Mouse (Mus musculus): ENCODE measurements around the gene Pax7.
A peak's percentile ranks its signal among the peaks of the same experiment; 100 is the strongest.

Pax7 gene

DNA sequence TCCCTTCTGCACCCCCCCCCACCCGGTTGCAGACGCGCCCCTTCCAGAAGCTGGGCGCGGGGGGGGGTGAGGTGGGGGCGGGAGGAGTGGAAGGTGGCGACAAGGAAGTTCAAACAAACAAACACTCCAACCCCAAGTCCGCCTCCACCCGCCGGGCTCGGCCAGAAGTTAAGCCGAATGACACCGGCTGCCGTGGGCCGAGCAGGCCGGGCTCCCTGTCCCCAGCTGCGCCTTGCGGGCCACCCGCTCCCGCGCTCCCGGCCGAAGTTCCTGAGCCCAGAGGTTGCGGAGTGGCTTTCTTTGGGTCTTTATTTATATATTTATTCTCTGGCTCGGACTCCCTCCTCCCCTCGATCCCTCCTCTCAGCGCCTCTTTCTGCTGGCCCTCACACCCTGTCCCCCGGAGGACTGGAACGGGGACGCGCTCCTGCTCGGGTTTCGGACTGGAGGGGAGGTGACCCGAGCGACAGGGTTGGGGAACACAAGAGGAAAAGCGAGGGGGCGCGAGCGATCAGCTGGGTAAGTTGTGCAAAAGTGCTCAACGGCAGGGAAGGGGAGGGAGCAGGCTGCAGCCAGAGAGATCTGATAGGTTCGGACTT lies at the start of gene Pax7:
Gene Pax7, minus strand, starts transcription at position 493 of the 599 bp plus-strand sequence.
- DNase-seq (ENCODE audit: low spot score in 2 of 2), result no peak

DNA sequence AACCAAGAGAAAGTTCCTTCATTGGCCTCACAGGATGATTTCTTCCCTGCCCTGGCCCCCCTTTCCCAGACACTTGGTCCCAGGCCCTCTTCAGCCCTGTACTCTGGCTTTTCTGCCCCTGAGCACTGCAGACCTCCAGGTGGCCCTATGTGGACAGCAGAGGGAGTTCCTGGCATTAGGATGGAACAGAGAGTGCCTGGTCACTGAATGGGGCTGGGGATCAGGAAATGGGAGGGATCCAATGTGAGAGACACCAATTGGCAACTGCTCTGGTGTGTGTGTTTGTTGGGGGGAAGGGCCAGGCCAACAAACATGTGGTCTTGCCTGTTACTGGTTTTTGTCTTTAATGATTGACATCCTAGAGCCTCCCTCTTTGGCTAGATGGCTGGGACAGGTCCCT lies 48.5 kb upstream of the Pax7 start:
- DNase-seq (ENCODE audit: low spot score in 2 of 2), result no peak

DNA sequence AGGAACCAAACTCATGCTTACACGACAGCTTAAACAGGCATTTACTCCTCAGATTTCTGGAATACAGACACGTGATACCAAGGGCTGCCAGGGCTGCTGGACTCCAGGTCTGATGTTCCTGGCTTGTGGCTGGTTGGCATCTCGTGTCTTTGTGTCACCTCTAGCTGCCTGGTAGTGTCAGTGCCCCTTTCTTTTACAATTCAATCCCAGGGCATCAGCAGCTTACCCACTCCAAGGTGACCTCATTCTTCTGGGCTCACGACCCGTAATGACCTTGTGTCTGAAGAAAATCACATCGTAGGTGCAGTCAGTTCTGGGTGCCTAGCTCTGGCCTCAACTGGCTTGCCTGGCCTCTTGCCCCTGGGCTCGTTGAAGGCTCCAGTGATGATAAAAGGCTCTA lies 46.0 kb upstream of the Pax7 start:
- no peak for DNase-seq (ENCODE audit: low spot score in 2 of 2)

DNA sequence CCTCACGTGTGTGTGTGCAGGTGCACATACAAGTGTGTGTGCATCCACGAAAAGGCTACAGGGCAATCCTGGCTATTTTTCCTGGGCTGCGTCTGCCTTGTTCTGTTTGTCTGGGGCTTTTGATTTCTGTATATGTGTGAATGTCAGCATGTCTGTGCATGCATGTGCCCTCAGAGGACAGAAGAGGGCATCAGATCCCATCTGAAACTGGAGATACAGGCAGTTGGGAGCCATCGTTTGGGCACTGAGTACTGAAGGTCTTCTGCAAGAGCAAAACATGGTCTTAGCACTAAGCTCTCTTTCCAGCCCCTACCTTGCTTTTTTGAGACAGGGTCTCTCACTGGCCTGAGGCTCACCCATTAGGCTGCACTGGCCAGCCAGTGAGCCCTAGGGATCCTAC lies 45.1 kb upstream of the Pax7 start:
- DNase-seq (ENCODE audit: low spot score in 2 of 2), result no peak

DNA sequence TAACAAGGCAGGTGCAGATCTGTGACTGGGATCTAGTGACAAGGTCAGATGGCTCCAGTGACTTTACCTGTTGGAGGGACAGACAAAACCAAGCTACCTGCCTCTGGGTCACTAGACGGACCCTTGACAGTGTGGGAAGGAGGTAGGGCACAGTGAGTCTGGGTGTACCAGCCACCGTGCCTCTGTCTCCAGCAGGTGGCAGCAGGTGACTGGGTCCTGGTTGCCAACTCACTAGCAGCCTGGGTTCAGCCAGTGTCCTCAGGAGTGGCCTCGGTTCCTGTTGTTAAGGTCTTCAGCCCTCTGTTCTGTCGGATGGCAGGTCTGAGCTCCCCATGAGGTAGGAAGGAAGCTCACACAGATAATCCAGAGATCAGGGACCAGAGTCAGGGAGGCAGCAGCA lies 43.9 kb upstream of the Pax7 start:
- DNase-seq (ENCODE audit: low spot score in 2 of 2), result peak; percentile 64 to 69

DNA sequence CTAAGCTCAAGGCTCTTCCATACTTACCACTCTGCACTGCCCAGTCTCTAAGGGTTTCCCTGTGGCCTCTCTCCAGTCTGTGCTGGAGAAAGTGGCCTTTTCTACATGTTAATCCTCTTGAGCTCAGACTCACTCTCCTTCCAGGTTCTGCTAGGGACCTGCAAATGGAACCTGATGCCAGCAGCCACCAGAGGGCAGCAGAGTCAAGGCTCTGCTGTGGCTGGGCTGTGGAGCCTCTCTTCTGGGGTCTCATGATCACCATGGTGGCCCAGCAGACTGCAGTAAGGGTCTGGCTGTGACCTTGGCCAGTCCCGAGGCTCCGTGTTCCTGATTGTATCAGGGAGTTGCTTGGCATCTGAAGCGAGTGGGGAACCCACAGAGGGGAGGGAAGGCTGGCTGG lies 39.3 kb upstream of the Pax7 start:
- peak; percentile 39 to 40 for DNase-seq (ENCODE audit: low spot score in 2 of 2)

DNA sequence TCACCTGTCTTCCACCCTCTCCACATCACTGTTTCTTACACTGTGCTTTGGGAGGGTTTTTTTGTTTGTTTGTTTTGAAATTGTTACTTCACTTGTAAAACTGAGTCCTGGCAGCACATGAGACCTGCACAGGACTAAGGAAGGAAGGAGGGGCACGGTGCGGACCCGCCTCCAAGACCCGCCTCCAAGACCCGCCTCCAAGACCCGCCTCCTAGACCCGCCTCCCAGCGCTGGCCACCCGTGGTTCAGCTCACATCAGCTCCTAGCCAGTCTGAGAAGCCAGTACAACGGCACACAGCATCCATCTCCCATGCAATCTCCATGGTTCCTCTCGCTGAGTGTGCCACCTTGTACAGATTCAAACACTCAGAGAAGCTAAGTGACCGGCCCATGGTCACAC lies 38.4 kb upstream of the Pax7 start:
- no peak for DNase-seq (ENCODE audit: low spot score in 2 of 2)

DNA sequence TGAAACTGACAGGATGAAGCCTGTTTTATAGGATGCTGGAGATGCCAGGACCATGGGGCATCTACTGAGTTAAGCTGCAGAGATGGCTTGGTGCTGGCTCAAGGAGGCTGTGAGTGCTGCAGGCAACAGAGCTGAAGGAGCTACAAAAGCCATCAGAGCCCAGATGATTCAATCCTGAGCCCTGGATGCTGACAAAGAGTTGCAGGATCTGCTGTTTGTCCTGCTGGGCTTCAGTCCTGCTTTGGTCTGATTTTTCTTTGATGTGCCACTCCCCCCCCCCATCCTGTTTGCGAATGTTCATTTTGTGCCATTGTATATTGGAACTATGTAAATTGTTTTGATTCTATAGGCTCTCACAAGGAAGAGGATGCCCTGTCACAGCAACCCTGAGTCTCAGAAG lies 29.9 kb upstream of the Pax7 start:
- no peak for DNase-seq (ENCODE audit: low spot score in 2 of 2)

DNA sequence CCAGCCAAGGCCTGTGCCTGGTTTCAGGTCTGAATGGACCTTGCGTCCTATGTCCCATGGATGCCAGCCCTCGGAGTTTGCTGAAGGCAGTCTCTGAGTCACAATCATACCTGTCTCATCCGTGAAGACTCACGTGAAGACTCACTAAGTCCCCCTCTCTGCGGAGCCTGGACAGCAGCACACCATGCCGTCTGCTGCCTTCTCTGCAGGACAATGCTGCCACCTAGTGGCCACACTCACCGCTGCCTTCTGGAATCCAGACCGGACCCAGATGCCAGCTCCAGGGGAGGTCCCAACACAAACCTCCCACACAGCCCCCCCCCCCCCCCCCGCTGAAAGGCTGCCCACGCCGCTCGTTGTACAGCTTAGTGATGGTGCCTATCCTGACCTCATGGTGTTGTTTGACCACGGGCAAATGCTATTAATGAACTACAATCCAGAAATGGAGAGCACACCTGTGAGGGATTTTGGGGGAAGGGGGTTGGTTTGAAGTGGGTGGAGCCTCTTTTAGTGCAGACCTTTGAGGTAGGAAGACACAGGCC lies 25.4 kb upstream of the Pax7 start:
- DNase-seq (ENCODE audit: low spot score in 2 of 2), result peak; percentile 74 to 89

DNA sequence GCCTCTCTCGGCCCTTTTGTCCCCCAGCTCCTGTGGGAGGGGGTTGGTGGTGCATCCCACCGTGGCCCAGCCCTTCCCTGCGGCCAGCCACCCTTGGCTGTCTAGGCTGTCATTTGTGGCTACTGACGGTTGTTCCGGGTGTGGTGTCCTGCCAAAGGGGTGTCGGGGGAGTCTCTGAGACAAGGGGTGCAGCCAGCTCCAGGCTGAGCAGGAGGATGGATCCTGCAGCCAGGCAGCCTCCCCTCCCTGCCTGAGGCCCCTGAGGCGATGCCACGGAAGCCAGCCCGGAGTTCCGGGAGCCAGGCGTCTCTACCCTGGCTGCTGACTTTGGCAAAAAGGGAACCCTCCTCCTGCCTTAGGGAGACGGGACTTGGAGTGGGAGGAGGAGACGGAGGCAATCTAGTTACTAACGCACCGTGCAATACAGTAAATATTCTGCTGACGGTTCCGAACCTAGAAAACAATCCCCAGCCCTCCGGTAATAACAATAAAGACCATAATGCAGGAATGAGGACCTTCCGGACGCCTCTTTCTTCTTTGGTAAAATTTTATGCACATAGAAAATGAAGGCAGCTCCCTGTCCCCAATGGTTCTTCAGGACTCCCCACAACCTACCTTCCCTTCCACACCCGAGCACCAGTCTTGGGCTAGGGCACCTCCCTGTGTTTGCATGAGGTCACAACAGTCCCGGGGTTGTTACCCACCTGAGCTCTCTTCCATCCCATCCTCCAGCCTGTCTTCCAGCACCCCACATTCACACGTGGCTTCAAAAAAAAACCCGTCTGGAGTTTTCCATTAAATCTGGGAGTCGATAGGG lies 19.1 kb upstream of the Pax7 start:
- no peak for DNase-seq (ENCODE audit: low spot score in 2 of 2)

DNA sequence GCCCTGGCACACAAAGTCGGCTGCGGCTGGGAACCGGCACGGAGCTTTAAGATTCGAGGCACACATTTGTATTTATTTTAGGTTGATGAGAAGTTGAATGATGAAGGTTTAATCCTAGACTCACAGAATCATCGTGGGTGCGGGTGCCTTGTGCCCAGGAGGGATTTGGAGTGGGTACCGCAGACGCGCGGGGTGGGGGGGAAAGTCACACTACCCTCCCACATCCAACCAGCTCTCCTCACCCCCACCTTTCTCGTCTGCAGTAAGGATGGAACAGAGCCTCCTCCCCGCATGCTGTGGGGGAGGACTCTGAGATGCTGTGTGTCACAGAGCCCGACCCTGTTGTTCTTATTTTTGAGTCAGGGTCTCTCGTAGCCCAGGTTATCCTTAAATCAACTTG lies 18.1 kb upstream of the Pax7 start:
- DNase-seq (ENCODE audit: low spot score in 2 of 2), result no peak

DNA sequence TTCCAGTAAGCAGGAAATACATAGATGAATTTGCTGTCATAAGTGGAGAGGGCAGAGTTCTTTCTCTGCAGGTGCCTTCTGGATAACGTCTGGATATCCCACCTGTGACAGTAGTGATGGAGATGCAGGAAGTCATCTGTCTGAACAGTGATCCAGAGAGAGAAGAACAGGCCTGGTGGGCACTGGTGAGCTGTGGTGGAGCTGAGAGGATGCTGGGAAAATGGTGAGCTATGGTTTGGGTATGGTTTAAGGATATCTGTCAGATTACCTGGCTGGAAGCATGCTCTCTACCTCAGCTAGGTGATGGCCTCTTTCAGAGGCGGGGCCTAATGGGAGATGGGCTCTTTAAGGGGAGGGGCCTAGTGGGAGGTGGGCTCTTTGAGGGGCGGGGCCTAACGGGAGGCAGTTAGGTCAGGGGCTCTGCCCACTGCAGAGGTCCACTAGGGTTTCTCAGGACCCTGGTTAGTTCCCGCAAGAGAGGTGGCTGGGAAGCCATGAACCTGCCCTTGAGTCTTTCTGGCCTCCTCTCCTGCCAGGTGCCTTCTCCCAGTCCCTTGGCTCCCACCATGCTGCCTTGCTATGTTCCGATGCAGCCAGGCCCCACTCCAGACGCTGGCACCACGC lies 17.3 kb upstream of the Pax7 start:
- no peak for DNase-seq (ENCODE audit: low spot score in 2 of 2)

DNA sequence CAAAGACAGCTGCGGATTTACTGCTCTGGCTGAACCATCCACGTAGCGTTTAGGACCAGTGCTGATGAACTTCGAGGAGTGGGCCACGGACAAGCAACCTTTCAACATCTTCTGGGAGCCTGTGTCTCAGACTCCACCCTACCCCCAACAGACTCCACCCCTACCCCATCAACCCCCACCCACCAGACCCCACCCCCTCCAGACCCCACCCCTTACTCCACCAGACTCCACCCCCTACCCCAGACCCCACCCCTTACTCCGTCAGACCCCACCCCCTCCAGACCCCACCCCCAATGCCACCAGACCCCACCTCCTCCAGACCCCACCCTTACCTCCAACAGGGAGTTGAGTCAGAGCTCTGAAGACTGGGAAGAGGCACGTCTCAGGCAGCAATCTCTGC lies 10.1 kb upstream of the Pax7 start:
- DNase-seq (ENCODE audit: low spot score in 2 of 2), result no peak

DNA sequence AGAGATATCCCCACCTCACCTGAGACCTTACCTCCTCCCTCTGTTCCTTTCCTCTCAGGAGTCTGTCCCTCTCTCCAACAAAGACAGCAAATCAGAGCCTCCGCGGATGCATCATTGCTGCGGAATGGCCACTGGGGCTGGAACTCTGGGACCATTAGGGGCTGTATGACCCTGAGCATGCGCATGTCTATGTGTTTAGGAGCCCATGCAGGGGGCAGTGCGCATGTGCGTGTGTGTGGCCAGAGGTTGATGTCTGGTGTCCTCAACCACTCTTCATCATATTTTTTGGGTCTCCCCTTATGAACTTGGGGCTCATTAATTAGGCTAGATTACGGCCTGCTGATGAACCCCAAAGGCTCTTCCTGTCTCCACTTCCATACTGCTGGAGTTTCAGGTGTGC lies 9.6 kb upstream of the Pax7 start:
- no peak for DNase-seq (ENCODE audit: low spot score in 2 of 2)

DNA sequence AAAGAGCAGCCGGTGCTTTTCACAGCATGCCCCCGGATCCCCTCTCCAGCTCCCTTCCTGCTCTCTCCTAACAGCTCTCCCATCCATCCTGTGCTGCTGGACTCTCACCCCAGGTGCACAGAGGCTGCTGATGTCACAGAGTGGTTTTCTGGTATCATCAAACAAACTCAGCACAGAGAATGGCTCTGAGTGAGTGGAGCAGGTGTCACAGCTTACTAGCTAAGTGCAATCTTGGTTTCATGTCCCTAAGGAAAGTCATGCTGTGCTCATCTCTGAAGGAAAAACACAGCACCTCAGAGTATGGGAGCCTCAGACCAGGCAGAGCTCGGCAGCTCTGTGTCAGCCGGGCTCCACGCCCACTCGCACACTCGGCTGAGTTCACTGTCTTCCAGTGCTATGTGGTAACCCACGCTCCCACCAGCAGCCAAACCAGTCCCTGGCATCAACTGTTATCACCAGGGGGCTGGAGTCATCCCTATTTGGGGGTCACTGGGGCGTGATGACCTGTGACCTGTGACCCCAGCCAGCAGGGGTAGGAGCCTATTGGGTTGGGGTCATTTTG lies 7.7 kb upstream of the Pax7 start:
- DNase-seq (ENCODE audit: low spot score in 2 of 2), result no peak

DNA sequence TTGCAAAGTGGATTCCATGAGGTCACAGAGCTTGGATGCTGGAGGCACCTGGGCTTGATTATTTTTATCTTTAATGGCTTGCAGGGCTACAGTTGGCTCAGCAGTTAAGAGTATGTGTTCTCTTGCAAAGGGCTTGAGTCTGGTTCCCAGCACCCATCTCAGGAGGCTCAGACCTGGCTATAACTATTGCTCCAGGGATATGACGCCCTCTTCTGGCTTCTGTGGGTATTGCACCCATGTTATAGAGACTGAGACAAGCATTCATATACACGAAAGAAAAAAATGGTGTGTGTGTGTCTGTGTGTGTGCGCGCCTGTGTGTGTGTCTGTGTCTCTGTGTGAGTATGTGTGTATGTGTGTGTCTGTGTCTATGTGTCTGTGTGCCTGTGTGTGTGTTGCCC lies 7.1 kb upstream of the Pax7 start:
- no peak for DNase-seq (ENCODE audit: low spot score in 2 of 2)

DNA sequence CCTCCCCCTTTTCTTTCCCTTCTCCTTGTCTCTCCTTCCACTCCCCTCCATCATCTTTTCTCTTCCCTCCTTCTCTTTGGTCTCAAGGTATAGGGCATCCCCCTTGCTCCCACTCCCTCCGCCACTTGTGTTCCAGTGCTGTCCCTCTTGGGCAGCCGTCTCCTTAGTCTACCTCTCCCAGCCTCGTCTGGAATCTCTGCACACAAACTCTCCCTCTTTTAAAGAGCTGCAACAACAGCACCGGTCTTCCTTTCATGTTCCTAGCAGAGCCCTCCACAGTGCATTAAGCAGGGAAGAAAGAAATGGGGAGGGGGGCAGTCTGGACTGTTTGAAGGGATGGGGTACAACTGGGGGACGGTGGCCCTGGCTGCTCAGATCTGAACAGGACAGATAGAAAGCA lies 3.4 kb upstream of the Pax7 start:
- no peak for DNase-seq (ENCODE audit: low spot score in 2 of 2)

DNA sequence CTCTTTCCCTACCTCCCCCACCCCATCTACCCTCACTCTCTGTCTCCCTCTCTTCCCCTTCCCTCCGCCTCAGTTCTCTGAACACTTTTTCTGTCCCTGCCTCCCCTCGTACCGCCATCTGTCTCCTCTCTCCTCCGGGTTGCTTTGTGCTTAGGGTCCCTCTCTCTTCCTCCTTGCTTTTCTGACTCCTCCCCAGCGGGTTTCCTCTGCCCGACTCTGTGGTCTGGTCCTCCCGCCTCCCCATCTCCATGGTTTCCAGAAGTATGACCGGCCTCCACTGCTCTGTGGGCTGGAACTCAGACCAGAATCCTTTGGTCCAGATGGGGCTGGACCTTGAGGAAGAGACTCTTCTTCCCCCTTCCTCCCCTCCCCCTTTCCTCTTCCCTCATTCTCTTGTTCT lies 2.9 kb upstream of the Pax7 start:
- DNase-seq (ENCODE audit: low spot score in 2 of 2), result no peak

DNA sequence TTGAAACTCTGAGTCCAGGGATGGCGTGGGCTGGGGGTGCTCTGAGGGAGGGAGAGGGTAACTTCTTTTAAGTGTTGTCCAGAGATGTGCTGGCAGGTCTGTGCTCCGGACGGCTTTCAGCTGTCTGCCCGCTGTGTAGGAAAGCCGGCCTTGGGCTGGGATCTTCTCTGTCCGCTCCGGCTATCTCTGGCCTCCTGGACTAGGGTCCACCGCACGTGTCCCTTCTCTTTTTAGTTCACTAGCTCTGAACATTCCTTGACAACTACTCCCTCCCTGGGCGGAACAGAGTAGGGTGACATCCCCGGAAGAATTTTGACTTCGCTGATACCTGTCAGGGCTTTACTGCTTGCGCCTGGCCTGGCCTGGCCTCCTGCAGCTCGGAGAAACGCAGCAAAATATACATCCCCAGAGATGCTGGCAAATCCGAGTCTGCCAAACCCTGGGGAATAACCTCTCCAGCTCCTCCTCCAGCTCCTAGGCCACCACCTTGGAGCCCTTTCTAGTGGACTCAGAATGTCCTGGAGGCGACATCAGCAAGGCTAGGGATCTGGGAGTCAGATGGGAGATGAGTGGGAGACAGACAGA lies 581 bp upstream of the Pax7 start:
- no peak for DNase-seq (ENCODE audit: low spot score in 2 of 2)

DNA sequence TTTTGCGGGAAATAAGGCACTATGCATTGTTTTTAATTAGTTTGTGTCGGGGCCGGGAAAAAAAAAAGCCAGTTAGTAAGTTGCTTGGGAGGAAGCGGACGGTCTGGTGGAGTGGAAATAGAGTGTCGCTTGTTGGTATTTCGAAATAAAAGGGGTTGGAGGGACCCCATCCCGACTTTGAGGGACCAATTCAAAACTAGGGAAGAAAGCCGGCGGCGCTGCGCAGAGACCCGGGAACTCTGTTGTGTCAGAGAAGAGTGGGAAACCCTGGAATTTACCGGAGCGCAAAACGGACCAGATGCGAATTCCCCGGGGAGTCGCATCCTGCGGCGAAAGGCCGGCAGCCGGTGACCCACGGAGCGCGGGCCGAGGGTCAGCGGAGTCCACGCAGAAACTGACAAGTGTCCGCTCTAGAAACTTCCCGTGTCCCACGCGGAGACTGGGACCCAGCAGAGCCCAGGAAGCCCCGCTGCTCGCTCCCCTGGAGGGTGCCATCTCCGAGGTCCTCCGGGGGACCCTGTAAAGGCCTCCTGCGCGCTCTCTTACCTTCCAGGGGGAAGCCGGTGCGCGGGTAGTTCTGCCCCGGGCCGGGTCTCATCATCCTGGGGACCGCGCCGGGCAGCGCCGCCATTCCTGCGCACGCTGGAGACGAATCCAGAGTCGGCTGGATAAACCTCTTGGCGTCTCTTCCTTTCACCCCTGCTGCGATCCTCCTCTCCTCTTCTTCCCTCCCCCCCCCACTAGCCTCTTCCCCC lies 870 bp downstream of the Pax7 start:
- DNase-seq (ENCODE audit: low spot score in 2 of 2), result no peak

DNA sequence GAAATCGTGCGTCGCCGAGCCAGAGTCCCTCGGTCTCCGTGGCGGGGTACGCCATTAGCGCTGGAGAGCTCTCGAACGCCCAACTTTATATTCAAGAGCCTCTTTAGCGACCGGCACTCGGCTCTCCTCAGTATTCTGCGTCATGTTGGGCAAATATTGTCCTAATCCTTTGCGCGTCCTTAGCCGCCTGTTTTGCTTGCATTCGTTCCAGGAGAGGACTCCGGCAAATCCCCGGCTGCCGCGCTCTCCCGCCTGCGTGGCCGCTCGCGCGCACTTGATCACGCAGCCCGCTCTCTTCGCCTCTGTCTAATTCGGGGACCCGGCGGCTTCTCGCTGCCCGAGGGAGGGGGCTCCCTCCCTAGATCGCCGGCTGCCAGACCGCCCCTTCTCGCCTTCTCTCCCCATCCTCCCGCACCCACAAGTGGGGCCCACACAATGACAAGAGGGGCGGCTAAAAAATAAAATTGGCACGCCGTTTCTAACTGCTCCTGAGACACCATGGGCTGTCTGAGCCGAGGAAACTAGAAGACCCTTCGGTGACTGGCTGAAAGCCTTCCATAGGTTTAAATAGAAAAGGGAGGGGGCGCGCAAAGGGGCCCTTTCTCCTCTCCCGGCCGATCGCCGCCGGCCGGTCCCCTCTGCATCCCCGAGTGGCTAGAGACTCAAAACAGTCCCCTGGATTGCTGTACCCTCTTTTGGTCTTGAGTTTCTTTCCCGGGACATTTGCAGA lies 1.7 kb downstream of the Pax7 start:
- no peak for DNase-seq (ENCODE audit: low spot score in 2 of 2)
